Mouse (Mus musculus): ENCODE measurements around the gene Ecm1.
A peak's percentile ranks its signal among the peaks of the same experiment; 100 is the strongest.

GRCm38 (mm10) chr3:95732744-95733521 is 6.4 kb downstream of the Ecm1 start:
- TF ChIP-seq CTCF (IDR thresholded peaks at IDR 0.05; ENCODE audit: insufficient read depth, low read length) = no peak
- TF ChIP-seq POLR2A (IDR thresholded peaks at IDR 0.05; ENCODE audit: borderline replicate concordance, extremely low read depth, low read depth, low read length) = peak; percentile 43; the same call in 1 of the 2 replicates

Measured in lung, adult 2 months (tissue).